Mouse (Mus musculus) bone marrow macrophage, adult 2 months (primary cell): ENCODE results near the gene Lrrc14b.

Source experiments
- CTCF ChIP-seq: IDR thresholded peaks from 2 replicates; pipeline ENCODE4 v1.5.1; 2012; ENCODE audit warnings: low read depth, mild to moderate bottlenecking, low read length, moderate library complexity
- POLR2A ChIP-seq: IDR thresholded peaks from 2 replicates; pipeline ENCODE4 v1.6.1; 2012; ENCODE audit warnings: mild to moderate bottlenecking, low read depth, low read length, borderline replicate concordance

DNA sequence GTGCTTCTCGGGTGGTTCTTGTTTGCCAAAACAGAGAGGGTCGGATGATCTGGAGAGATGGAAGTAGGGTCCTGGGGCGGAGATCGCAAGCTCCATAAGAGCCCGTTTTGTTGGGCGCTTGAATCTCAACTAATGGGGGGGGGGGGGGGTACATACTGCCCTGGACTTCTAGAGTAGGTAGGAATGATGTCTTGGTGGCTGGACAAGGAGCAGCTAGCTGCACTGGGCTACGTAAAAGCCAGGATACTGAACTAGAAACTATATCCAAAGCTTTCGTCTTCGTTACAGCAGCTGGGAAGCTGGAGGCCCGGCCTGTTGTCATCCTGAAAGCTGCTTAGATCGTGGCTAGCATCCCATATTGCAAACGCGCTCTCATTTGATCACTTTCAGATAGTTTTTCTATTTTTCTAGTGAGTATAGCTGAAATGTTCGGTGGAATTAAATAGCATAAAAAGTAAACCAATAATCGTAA lies 13.3 kb downstream of the Lrrc14b start:
- no peak for TF ChIP-seq CTCF
- TF ChIP-seq POLR2A = no peak
